Mouse (Mus musculus) spleen, adult 2 months (tissue): ENCODE measurements around the gene Zfp365.

ENCODE experiments used
- CTCF ChIP-seq: fragments of 200-500 bp; IDR thresholded peaks from 2 replicates; pipeline ENCODE4 v1.5.1; 2011; ENCODE audit warnings: mild to moderate bottlenecking, inconsistent platforms; ENCODE audit not compliant: insufficient read depth, insufficient read length, insufficient replicate concordance; ENCODE audit errors: extremely low read depth
- POLR2A ChIP-seq: fragments of 200-500 bp; IDR thresholded peaks from 2 replicates; pipeline ENCODE4 v1.6.1; 2011; ENCODE audit warnings: low read depth, low read length, inconsistent platforms

DNA sequence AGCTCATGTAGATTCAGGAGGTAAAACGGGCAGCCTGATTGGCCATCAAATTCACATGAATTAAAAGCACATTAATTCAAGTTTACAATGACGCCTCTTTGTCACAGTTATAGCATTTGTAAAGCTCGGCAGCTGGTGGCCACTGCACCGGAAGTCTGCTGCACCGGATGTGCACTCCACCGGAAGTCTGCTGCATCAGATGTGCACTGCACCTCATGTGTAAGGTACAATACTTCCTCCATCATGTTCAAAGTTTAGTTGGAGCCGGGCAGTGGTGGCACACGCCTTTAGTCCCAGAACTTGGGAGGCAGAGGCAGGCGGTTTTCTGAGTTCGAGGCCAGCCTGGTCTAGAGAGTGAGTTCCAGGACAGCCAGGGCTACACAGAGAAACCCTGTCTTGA, 70.9 kb downstream of the Zfp365 start:
- TF ChIP-seq CTCF (no peak), POLR2A (no peak)
